Mouse (Mus musculus) embryo, embryonic 9.5 days (tissue): ENCODE measurements around the gene Fgfr2.
A peak's percentile ranks its signal among the peaks of the same experiment; 100 is the strongest.

ENCODE experiments used
- DNase-seq: peaks from one replicate; pipeline ENCODE4 v3.0.0-alpha.2; 2017; ENCODE audit errors: extremely low spot score

Gene Fgfr2

GRCm38 (mm10) chr7:132415866-132416265, 707.3 kb downstream of the Fgfr2 start:
- no peak for DNase-seq

- DNase-seq = no peak
Observed at GRCm38 (mm10) chr7:132412520-132412919, 710.6 kb downstream of the Fgfr2 start.

- no peak for DNase-seq
Observed at GRCm38 (mm10) chr7:132411708-132412107, 711.4 kb downstream of the Fgfr2 start.

- DNase-seq = no peak
Observed at GRCm38 (mm10) chr7:132410958-132411357, 712.2 kb downstream of the Fgfr2 start.

- no peak for DNase-seq
Observed at GRCm38 (mm10) chr7:132409890-132410289, 713.3 kb downstream of the Fgfr2 start.

- no peak for DNase-seq
Observed at GRCm38 (mm10) chr7:132402377-132403084, 720.6 kb downstream of the Fgfr2 start.

- no peak for DNase-seq
Observed at GRCm38 (mm10) chr7:132398487-132398886, 724.7 kb downstream of the Fgfr2 start.

- DNase-seq = no peak
Observed at GRCm38 (mm10) chr7:132396661-132397322, 726.4 kb downstream of the Fgfr2 start.

- DNase-seq = no peak
Observed at GRCm38 (mm10) chr7:132393582-132394175, 729.5 kb downstream of the Fgfr2 start.

GRCm38 (mm10) chr7:132393014-132393406, 730.1 kb downstream of the Fgfr2 start:
- no peak for DNase-seq

- DNase-seq = no peak
Observed at GRCm38 (mm10) chr7:132392233-132393013, 730.7 kb downstream of the Fgfr2 start.

GRCm38 (mm10) chr7:132389473-132389872, 733.7 kb downstream of the Fgfr2 start:
- DNase-seq = no peak

GRCm38 (mm10) chr7:132387507-132387906, 735.6 kb downstream of the Fgfr2 start:
- DNase-seq = no peak

GRCm38 (mm10) chr7:132386316-132386715, 736.8 kb downstream of the Fgfr2 start:
- peak; percentile 21 for DNase-seq

GRCm38 (mm10) chr7:132385456-132386130, 737.6 kb downstream of the Fgfr2 start:
- peak; percentile 22 for DNase-seq

- DNase-seq = peak; percentile 28
Observed at GRCm38 (mm10) chr7:132384736-132385455, 738.3 kb downstream of the Fgfr2 start.

GRCm38 (mm10) chr7:132380634-132381336, 742.4 kb downstream of the Fgfr2 start:
- no peak for DNase-seq

GRCm38 (mm10) chr7:132377913-132378312, 745.2 kb downstream of the Fgfr2 start:
- DNase-seq = no peak

- no peak for DNase-seq
Observed at GRCm38 (mm10) chr7:132373594-132374378, 749.4 kb downstream of the Fgfr2 start.
